Mouse (Mus musculus) heart, embryonic 13.5 days (tissue): ENCODE measurements around the gene Negr1. TPM values are rescaled to one million over a fixed set of nuclear protein-coding genes. Genes with fewer than 3 reads are reported as not detected.

ENCODE experiments used
- ATAC-seq: fragments of 200-750 bp; cut with Nextera tagmentation; 2 replicates; pipeline ENCODE4 v1.8.0; 2017; ENCODE audit warnings: moderate TSS enrichment; ENCODE audit not compliant: insufficient number of reproducible peaks, low FRiP score, low TSS enrichment; ENCODE audit errors: extremely low read depth
- H3K27ac ChIP-seq: fragments of 300-500 bp; sonication (generic); replicated peaks from 2 replicates; pipeline ENCODE4 v1.5.1; 2015; ENCODE audit warnings: moderate library complexity, mild to moderate bottlenecking, inconsistent platforms
- H3K27me3 ChIP-seq: fragments of 300-500 bp; sonication (generic); replicated peaks from 2 replicates; pipeline ENCODE4 v1.6.1; 2015; ENCODE audit warnings: mild to moderate bottlenecking, inconsistent platforms
- H3K36me3 ChIP-seq: fragments of 300-500 bp; sonication (generic); 2 replicates; pipeline ENCODE4 v1.6.1; 2015; ENCODE audit warnings: mild to moderate bottlenecking, inconsistent platforms
- H3K4me1 ChIP-seq: fragments of 300-500 bp; sonication (generic); 2 replicates; pipeline ENCODE4 v1.6.1; 2015; ENCODE audit warnings: inconsistent platforms
- H3K4me2 ChIP-seq: fragments of 300-500 bp; sonication (generic); 2 replicates; pipeline ENCODE4 v1.6.1; 2015; ENCODE audit warnings: inconsistent platforms, mild to moderate bottlenecking, moderate library complexity
- H3K4me3 ChIP-seq: fragments of 300-500 bp; sonication (generic); 2 replicates; pipeline ENCODE4 v1.5.1; 2015; ENCODE audit warnings: moderate library complexity, mild to moderate bottlenecking, inconsistent platforms
- H3K9ac ChIP-seq: fragments of 300-500 bp; sonication (generic); 2 replicates; pipeline ENCODE4 v1.6.1; 2015; ENCODE audit warnings: inconsistent platforms, mild to moderate bottlenecking, moderate library complexity
- H3K9me3 ChIP-seq: fragments of 300-500 bp; sonication (generic); 2 replicates; pipeline ENCODE4 v1.6.1; 2016; ENCODE audit warnings: inconsistent platforms
- WGBS: fragments of 180-500 bp; shearing (Covaris S2); methylation state at CpG from one replicate; pipeline ENCODE4 v1.1.7; 2015; ENCODE audit warnings: mixed read lengths; 5-methylcytosine and 5-hydroxymethylcytosine counted together
- polyA plus RNA-seq: library from polyadenylated mRNA; unstranded; fragments of >200 nt; fragmentation: Nextera tagmentation; extraction: Ambion mirVana; gene quantifications from 2 replicates; pipeline ENCODE4 v1.2.1, GENCODE M21; 2015

Gene Negr1
- polyA plus RNA-seq, 1 experiment from 2014 or later: 1.7 TPM

- Histone ChIP-seq H3K36me3 (no peaks in the 10 kb centered on the region), H3K9me3 (no peaks in the 10 kb centered on the region), H3K27ac (no peak overlapping the region), H3K4me2 (no peak overlapping the region), H3K4me1 (no peaks in the 10 kb centered on the region), H3K9ac (no peak overlapping the region), H3K4me3 (no peak overlapping the region), H3K27me3 (no peaks in the 10 kb centered on the region)
- no peak for ATAC-seq
- WGBS: 83% methylated on average over 1 of the region's 1 CpGs
These were observed 137.1 kb downstream of the Negr1 start for GRCm38 (mm10) chr3:156698687-156699086.

GRCm38 (mm10) chr3:156703241-156703640 is 141.6 kb downstream of the Negr1 start:
- Histone ChIP-seq H3K4me1 (no peaks in the 10 kb centered on the region), H3K9ac (no peak overlapping the region), H3K4me3 (no peak overlapping the region), H3K36me3 (no peaks in the 10 kb centered on the region), H3K9me3 (no peaks in the 10 kb centered on the region), H3K27ac (no peak overlapping the region), H3K4me2 (no peak overlapping the region), H3K27me3 (no peaks in the 10 kb centered on the region)
- no peak for ATAC-seq
- 67% methylated on average over 1 of the region's 1 CpGs for WGBS

- no peaks in the 10 kb centered on the region for H3K36me3 ChIP-seq
- no peak for ATAC-seq
- H3K4me3 ChIP-seq: no peak overlapping the region
- H3K27ac ChIP-seq: no peak overlapping the region
- H3K27me3 ChIP-seq: no peaks in the 10 kb centered on the region
- peaks cover 8% of the 10 kb centered on the region; the same call in 1 of the 2 replicates for H3K4me1 ChIP-seq
- 60% methylated on average over 5 of the region's 5 CpGs for WGBS
- H3K9me3 ChIP-seq: no peaks in the 10 kb centered on the region
- H3K4me2 ChIP-seq: no peak overlapping the region
- H3K9ac ChIP-seq: no peak overlapping the region
These were observed 148.6 kb downstream of the Negr1 start for GRCm38 (mm10) chr3:156710240-156710639.

GRCm38 (mm10) chr3:156710693-156711092 is 149.1 kb downstream of the Negr1 start:
- no peaks in the 10 kb centered on the region for H3K9me3 ChIP-seq
- WGBS: 50% methylated on average over 4 of the region's 4 CpGs
- H3K4me2 ChIP-seq: no peak overlapping the region
- H3K27me3 ChIP-seq: no peaks in the 10 kb centered on the region
- H3K4me1 ChIP-seq: peaks cover 8% of the 10 kb centered on the region; the same call in 1 of the 2 replicates
- no peaks in the 10 kb centered on the region for H3K36me3 ChIP-seq
- H3K27ac ChIP-seq: no peak overlapping the region
- ATAC-seq: no peak
- H3K4me3 ChIP-seq: no peak overlapping the region
- H3K9ac ChIP-seq: no peak overlapping the region

- no peaks in the 10 kb centered on the region for H3K36me3 ChIP-seq
- ATAC-seq: no peak
- no peak overlapping the region for H3K4me3 ChIP-seq
- H3K27ac ChIP-seq: no peak overlapping the region
- no peak overlapping the region for H3K4me2 ChIP-seq
- no peaks in the 10 kb centered on the region for H3K9me3 ChIP-seq
- no peaks in the 10 kb centered on the region for H3K4me1 ChIP-seq
- H3K9ac ChIP-seq: no peak overlapping the region
- H3K27me3 ChIP-seq: no peaks in the 10 kb centered on the region
These were observed 174.7 kb downstream of the Negr1 start for GRCm38 (mm10) chr3:156736335-156736734.

GRCm38 (mm10) chr3:156739529-156739928 is 177.9 kb downstream of the Negr1 start:
- Histone ChIP-seq H3K27me3 (no peaks in the 10 kb centered on the region), H3K4me3 (no peak overlapping the region), H3K4me1 (no peaks in the 10 kb centered on the region), H3K36me3 (no peaks in the 10 kb centered on the region), H3K9ac (no peak overlapping the region), H3K9me3 (no peaks in the 10 kb centered on the region), H3K27ac (no peak overlapping the region), H3K4me2 (no peak overlapping the region)
- ATAC-seq: no peak
- 55% methylated on average over 3 of the region's 3 CpGs for WGBS

GRCm38 (mm10) chr3:156743266-156743665 is 181.7 kb downstream of the Negr1 start:
- WGBS: 84% methylated on average over 1 of the region's 1 CpGs
- H3K36me3 ChIP-seq: no peaks in the 10 kb centered on the region
- H3K4me2 ChIP-seq: no peak overlapping the region
- H3K27me3 ChIP-seq: no peaks in the 10 kb centered on the region
- H3K4me3 ChIP-seq: no peak overlapping the region
- H3K4me1 ChIP-seq: 0 out of 2 replicates have a peak, but pooled peaks cover 5% of the 10 kb centered on the region
- no peak for ATAC-seq
- H3K27ac ChIP-seq: no peak overlapping the region
- H3K9me3 ChIP-seq: no peaks in the 10 kb centered on the region
- H3K9ac ChIP-seq: no peak overlapping the region

- H3K4me1 ChIP-seq: 0 out of 2 replicates have a peak, but pooled peaks cover 5% of the 10 kb centered on the region
- no peak overlapping the region for H3K4me2 ChIP-seq
- no peaks in the 10 kb centered on the region for H3K9me3 ChIP-seq
- no peak overlapping the region for H3K4me3 ChIP-seq
- no peaks in the 10 kb centered on the region for H3K36me3 ChIP-seq
- no peak overlapping the region for H3K27ac ChIP-seq
- no peaks in the 10 kb centered on the region for H3K27me3 ChIP-seq
- 0 out of 2 replicates have a peak, but pooled peaks have one; percentile 31 for ATAC-seq
- no peak overlapping the region for H3K9ac ChIP-seq
- whole genome bisulfite sequencing: 63% methylated on average over 5 of the region's 5 CpGs
These were observed 183.7 kb downstream of the Negr1 start for GRCm38 (mm10) chr3:156745218-156745770.

GRCm38 (mm10) chr3:156747456-156747855 is 185.9 kb downstream of the Negr1 start:
- no peaks in the 10 kb centered on the region for H3K36me3 ChIP-seq
- no peak overlapping the region for H3K27ac ChIP-seq
- WGBS: 73% methylated on average over 3 of the region's 3 CpGs

GRCm38 (mm10) chr3:156753780-156754373 is 192.3 kb downstream of the Negr1 start:
- Histone ChIP-seq H3K36me3 (no peaks in the 10 kb centered on the region), H3K9me3 (no peaks in the 10 kb centered on the region), H3K9ac (no peak overlapping the region), H3K4me1 (no peaks in the 10 kb centered on the region), H3K4me2 (no peak overlapping the region), H3K4me3 (no peak overlapping the region), H3K27me3 (no peaks in the 10 kb centered on the region), H3K27ac (no peak overlapping the region)
- ATAC-seq: no peak
- WGBS: 79% methylated on average over 4 of the region's 4 CpGs

More at GRCm38 (mm10) chr3:156747456-156747855, 185.9 kb downstream of the Negr1 start:
- Histone ChIP-seq H3K4me3 (no peak overlapping the region), H3K27me3 (no peaks in the 10 kb centered on the region), H3K9ac (no peak overlapping the region), H3K4me2 (no peak overlapping the region), H3K9me3 (no peaks in the 10 kb centered on the region), H3K4me1 (0 out of 2 replicates have a peak, but pooled peaks cover 5% of the 10 kb centered on the region)
- ATAC-seq: no peak

- Histone ChIP-seq H3K4me1 (no peaks in the 10 kb centered on the region), H3K27me3 (no peaks in the 10 kb centered on the region), H3K4me3 (no peak overlapping the region), H3K9ac (no peak overlapping the region), H3K4me2 (no peak overlapping the region), H3K9me3 (no peaks in the 10 kb centered on the region), H3K27ac (no peak overlapping the region), H3K36me3 (no peaks in the 10 kb centered on the region)
- no peak for ATAC-seq
- WGBS: 76% methylated on average over 1 of the region's 1 CpGs
These were observed 193.4 kb downstream of the Negr1 start for GRCm38 (mm10) chr3:156754790-156755530.
